9 mouse cellular contexts compared by ENCODE assay signal in the genomic region with DNA sequence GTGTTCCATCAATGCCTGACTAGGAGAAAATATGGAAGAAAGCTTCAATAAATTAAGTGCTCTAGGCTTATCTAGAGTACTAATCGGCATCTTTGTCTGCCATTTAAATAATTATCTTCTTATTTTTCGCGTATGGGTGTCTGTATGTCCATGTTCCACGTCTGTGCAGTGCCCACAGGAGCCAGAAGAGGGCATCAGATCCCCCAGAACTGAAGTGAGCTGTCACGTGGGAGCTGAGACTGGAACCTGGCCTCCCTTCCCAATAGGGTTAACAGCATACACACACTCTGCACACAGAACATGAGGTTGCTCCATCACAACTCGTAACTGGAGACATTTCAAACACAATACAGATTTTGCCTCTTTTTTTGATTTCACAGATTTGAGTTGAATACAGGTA.
DNase-seq lines count a peak whose midpoint lies in the region; ATAC-seq and TF ChIP-seq lines count a peak whose summit lies in the region.
"Had no signal": no experiment of that assay in that cellular context is flagged by ENCODE, and none has a peak within 500 bp of the region (broad histone marks: within the 10 kb centered on the region; RNA-seq: fewer than 3 reads in every experiment).

No protein-coding gene starts in this region.

- peak; percentile 39 for DNase-seq in kidney, adult 18-20 months
- peak; percentile 69 for DNase-seq in ES-E14 (ENCODE audit: low read depth, low spot score)
- peak; percentile 15 for DNase-seq in gastrocnemius, postnatal 25 days
- DNase-seq in left cerebral cortex, postnatal 25 days (ENCODE audit: low spot score in 2 of 2): peak; percentile 12 to 31
- DNase-seq in thymus, postnatal 4 days: peak; percentile 53
- DNase-seq in hindbrain, embryonic 14.5 days (ENCODE audit: low spot score): no peak

- H3K27me3 ChIP-seq in kidney, embryonic 14.5 days (ENCODE audit: control insufficient read depth, insufficient read depth, low read length): no peaks in the 10 kb centered on the region
- no peaks in the 10 kb centered on the region for H3K27me3 ChIP-seq in hindbrain, embryonic 14.5 days (ENCODE audit: control insufficient read depth, insufficient read depth, low read length)
- H3K27me3 ChIP-seq: embryonic facial prominence, embryonic 12.5 days had no signal

- in situ Hi-C loops in ES-E14 (cut with MboI; ENCODE audit: low sequenced_read_pairs in 2 of 2, unreplicated experiment in 2 of 2): loop anchor here in 1 of 2 experiments (25.0 kb wide), 1 partner anchor 474 kb away; no protein-coding TSS in a partner anchor

- H3K36me3 ChIP-seq in kidney, embryonic 14.5 days (ENCODE audit: control insufficient read depth, insufficient read depth, low read length): no peaks in the 10 kb centered on the region
- H3K36me3 ChIP-seq in ES-E14 (ENCODE audit: control insufficient read depth, insufficient read depth, low read length, poor library complexity, severe bottlenecking): no peaks in the 10 kb centered on the region
- no peaks in the 10 kb centered on the region for H3K36me3 ChIP-seq in hindbrain, embryonic 14.5 days (replicated peaks; ENCODE audit: control insufficient read depth, insufficient read depth)
- H3K36me3 ChIP-seq: embryonic facial prominence, embryonic 12.5 days had no signal

- TF ChIP-seq POLR2A in bone marrow, adult 2 months (IDR thresholded peaks at IDR 0.05; ENCODE audit: borderline replicate concordance, control insufficient read depth, low read depth, low read length): no peak

- TF ChIP-seq CTCF in bone marrow, adult 2 months (IDR thresholded peaks at IDR 0.05; ENCODE audit: control insufficient read depth, insufficient read depth, low read length): 0 out of 2 replicates have a peak, but pooled peaks have one; percentile 14

- no peaks in the 10 kb centered on the region for H3K9me3 ChIP-seq in kidney, embryonic 14.5 days (ENCODE audit: control insufficient read depth, low read length)
- H3K9me3 ChIP-seq in ES-E14 (ENCODE audit: control insufficient read depth, insufficient read depth, low read depth, low read length): no peaks in the 10 kb centered on the region
- no peaks in the 10 kb centered on the region for H3K9me3 ChIP-seq in hindbrain, embryonic 14.5 days (ENCODE audit: control insufficient read depth, low read length)
- H3K9me3 ChIP-seq: embryonic facial prominence, embryonic 12.5 days had no signal

- ATAC-seq in kidney, embryonic 14.5 days (ENCODE audit: low FRiP score, low TSS enrichment): no peak
- no peak for ATAC-seq in hindbrain, embryonic 14.5 days (ENCODE audit: low FRiP score)

- H3K4me3 ChIP-seq in kidney, embryonic 14.5 days (ENCODE audit: low read length): no peak overlapping the region
- no peak overlapping the region for H3K4me3 ChIP-seq in ES-E14 (ENCODE audit: insufficient read depth in 1 of 2, low read depth in 1 of 2, low read length in 2 of 2, poor library complexity in 1 of 2, severe bottlenecking in 1 of 2)
- no peak overlapping the region for H3K4me3 ChIP-seq in bone marrow, adult 2 months (replicated peaks; ENCODE audit: control insufficient read depth, low read depth, low read length)
- no peak overlapping the region for H3K4me3 ChIP-seq in hindbrain, embryonic 14.5 days (replicated peaks; ENCODE audit: low read length)
- H3K4me3 ChIP-seq: embryonic facial prominence, embryonic 12.5 days had no signal

- H3K4me1 ChIP-seq in kidney, embryonic 14.5 days (ENCODE audit: control insufficient read depth, insufficient read depth, low read length): no peaks in the 10 kb centered on the region
- H3K4me1 ChIP-seq in ES-E14 (ENCODE audit: control insufficient read depth in 2 of 2, insufficient read depth in 2 of 2, low read length in 2 of 2, poor library complexity in 1 of 2): no peaks in the 10 kb centered on the region
- H3K4me1 ChIP-seq in bone marrow, adult 2 months (ENCODE audit: control insufficient read depth, insufficient read depth, low read length): no peaks in the 10 kb centered on the region
- H3K4me1 ChIP-seq in hindbrain, embryonic 14.5 days (replicated peaks; ENCODE audit: control insufficient read depth, insufficient read depth, low read length): no peaks in the 10 kb centered on the region

- WGBS in kidney, embryonic 14.5 days: 69% methylated on average over 6 of the region's 6 CpGs
- 55% methylated on average over 6 of the region's 6 CpGs for WGBS in bone marrow, adult 2 months
- 66% methylated on average over 6 of the region's 6 CpGs for WGBS in hindbrain, embryonic 14.5 days

- H3K27ac ChIP-seq in kidney, embryonic 14.5 days (ENCODE audit: low read depth, low read length): no peak overlapping the region
- H3K27ac ChIP-seq in ES-E14 (ENCODE audit: insufficient read depth, low read depth, low read length, poor library complexity, severe bottlenecking): no peak overlapping the region
- H3K27ac ChIP-seq in bone marrow, adult 2 months (ENCODE audit: control insufficient read depth, insufficient read depth, low read depth, low read length, poor library complexity): no peak overlapping the region
- no peak overlapping the region for H3K27ac ChIP-seq in hindbrain, embryonic 14.5 days
- H3K27ac ChIP-seq: embryonic facial prominence, embryonic 12.5 days had no signal

- intact Hi-C loops in left cerebral cortex, postnatal 25 days (cut with DNase I): no loop called here

- no peak overlapping the region for H3K4me2 ChIP-seq in kidney, embryonic 14.5 days (replicated peaks; ENCODE audit: low read depth, low read length)
- H3K4me2 ChIP-seq in hindbrain, embryonic 14.5 days (replicated peaks): no peak overlapping the region
- H3K4me2 ChIP-seq: embryonic facial prominence, embryonic 12.5 days had no signal

- H3K9ac ChIP-seq in kidney, embryonic 14.5 days (ENCODE audit: low read depth, low read length): no peak overlapping the region
- no peak overlapping the region for H3K9ac ChIP-seq in ES-E14 (ENCODE audit: insufficient read depth, low read depth, low read length, poor library complexity, severe bottlenecking)
- no peak overlapping the region for H3K9ac ChIP-seq in hindbrain, embryonic 14.5 days
- H3K9ac ChIP-seq: embryonic facial prominence, embryonic 12.5 days had no signal

TF ChIP-seq in ES-E14, 5 proteins besides CTCF, POLR2A, EP300 and RAD21:
- peak; percentile 41; the same call in 1 of the 2 replicates for TF ChIP-seq ZC3H11A (IDR thresholded peaks at IDR 0.05; ENCODE audit: borderline replicate concordance, low read depth, low read length)
- no peak for TF ChIP-seq CHD2 (IDR thresholded peaks at IDR 0.05; ENCODE audit: low read depth, low read length)
